Mouse (Mus musculus) heart, embryonic 16.5 days (tissue): ENCODE results near the gene N6amt1. TPM values are rescaled to one million over a fixed set of nuclear protein-coding genes. Genes with fewer than 3 reads are reported as not detected.

Experiments
- ATAC-seq: fragments of 200-750 bp; cut with Nextera tagmentation; replicated peaks from 2 replicates; pipeline ENCODE4 v1.8.0; 2017; ENCODE audit warnings: moderate number of reproducible peaks; ENCODE audit not compliant: insufficient read depth, low FRiP score; ENCODE audit errors: extremely low read depth
- H3K27ac ChIP-seq: fragments of 300-500 bp; sonication (generic); 2 replicates; pipeline ENCODE4 v1.5.1; 2014; ENCODE audit warnings: mild to moderate bottlenecking, low read length, control low read depth, moderate library complexity
- H3K27me3 ChIP-seq: fragments of 300-500 bp; sonication (generic); 2 replicates; pipeline ENCODE4 v1.6.1; 2014; ENCODE audit warnings: low read length, mixed read lengths; ENCODE audit not compliant: control insufficient read depth, insufficient read depth
- H3K36me3 ChIP-seq: fragments of 300-500 bp; sonication (generic); 2 replicates; pipeline ENCODE4 v1.6.1; 2014; ENCODE audit not compliant: control insufficient read depth, insufficient read depth
- H3K4me1 ChIP-seq: fragments of 300-500 bp; sonication (generic); 2 replicates; pipeline ENCODE4 v1.6.1; 2014; ENCODE audit warnings: low read length, mixed read lengths; ENCODE audit not compliant: control insufficient read depth, insufficient read depth
- H3K4me2 ChIP-seq: fragments of 300-500 bp; sonication (generic); 2 replicates; pipeline ENCODE4 v1.6.1; 2014; ENCODE audit warnings: low read depth, mild to moderate bottlenecking, control low read depth, low read length
- H3K4me3 ChIP-seq: fragments of 300-500 bp; sonication (generic); 2 replicates; pipeline ENCODE4 v1.5.1; 2014; ENCODE audit warnings: mild to moderate bottlenecking, control low read depth, low read length
- H3K9ac ChIP-seq: fragments of 300-500 bp; sonication (generic); 2 replicates; pipeline ENCODE4 v1.6.1; 2014; ENCODE audit warnings: low read length, control low read depth
- H3K9me3 ChIP-seq: fragments of 300-500 bp; sonication (generic); replicated peaks from 2 replicates; pipeline ENCODE4 v1.6.1; 2016; ENCODE audit warnings: low read length; ENCODE audit not compliant: control insufficient read depth
- WGBS: fragments of 180-500 bp; shearing (Covaris S2); extraction: QIAGEN DNeasy Blood & Tissue Kit; methylation state at CpG from one replicate; pipeline ENCODE4 v1.1.7; 2014; 5-methylcytosine and 5-hydroxymethylcytosine counted together
- polyA plus RNA-seq: library from polyadenylated mRNA; unstranded; fragments of >200 nt; fragmentation: Nextera tagmentation; extraction: Ambion mirVana; gene quantifications from 2 replicates; pipeline ENCODE4 v1.2.1, GENCODE M21; 2015

N6amt1 gene
- polyA plus RNA-seq, 1 experiment from 2014 or later, result 23.9 TPM

GRCm38 (mm10) chr16:87364231-87364630, 10.2 kb downstream of the N6amt1 start:
- WGBS, result 25% methylated on average over 4 of the region's 4 CpGs
- no peak overlapping the region for H3K4me3 ChIP-seq
- H3K4me1 ChIP-seq, result peaks cover 11% of the 10 kb centered on the region
- no peaks in the 10 kb centered on the region for H3K27me3 ChIP-seq
- no peaks in the 10 kb centered on the region for H3K9me3 ChIP-seq
- H3K27ac ChIP-seq, result peak overlapping the region; percentile 65
- peak; percentile 55; the same call in 1 of the 2 replicates for ATAC-seq
- no peak overlapping the region for H3K9ac ChIP-seq
- peaks cover 38% of the 10 kb centered on the region; the same call in 1 of the 2 replicates for H3K36me3 ChIP-seq
- no peak overlapping the region for H3K4me2 ChIP-seq

- H3K27me3 ChIP-seq, result no peaks in the 10 kb centered on the region
- H3K9ac ChIP-seq, result no peak overlapping the region
- 75% methylated on average over 10 of the region's 10 CpGs for WGBS
- H3K4me3 ChIP-seq, result no peak overlapping the region
- no peaks in the 10 kb centered on the region for H3K9me3 ChIP-seq
- ATAC-seq, result no peak
- peaks cover 33% of the 10 kb centered on the region; the same call in 1 of the 2 replicates for H3K36me3 ChIP-seq
- H3K4me2 ChIP-seq, result no peak overlapping the region
- H3K27ac ChIP-seq, result no peak overlapping the region
- peaks cover 11% of the 10 kb centered on the region for H3K4me1 ChIP-seq
Measured at GRCm38 (mm10) chr16:87366035-87366434, 12.1 kb downstream of the N6amt1 start.

GRCm38 (mm10) chr16:87366445-87366844, 12.5 kb downstream of the N6amt1 start:
- WGBS, result 91% methylated on average over 6 of the region's 6 CpGs
- no peak overlapping the region for H3K27ac ChIP-seq
- H3K27me3 ChIP-seq, result no peaks in the 10 kb centered on the region
- H3K9me3 ChIP-seq, result no peaks in the 10 kb centered on the region
- peaks cover 11% of the 10 kb centered on the region for H3K4me1 ChIP-seq
- H3K4me2 ChIP-seq, result no peak overlapping the region
- ATAC-seq, result no peak
- peaks cover 33% of the 10 kb centered on the region; the same call in 1 of the 2 replicates for H3K36me3 ChIP-seq
- H3K9ac ChIP-seq, result no peak overlapping the region
- H3K4me3 ChIP-seq, result no peak overlapping the region

GRCm38 (mm10) chr16:87382996-87383395, 29.0 kb downstream of the N6amt1 start:
- Histone ChIP-seq H3K4me2 (no peak overlapping the region), H3K9ac (no peak overlapping the region), H3K4me3 (no peak overlapping the region), H3K4me1 (no peaks in the 10 kb centered on the region; the same call in 1 of the 2 replicates), H3K27me3 (no peaks in the 10 kb centered on the region), H3K36me3 (peaks cover 45% of the 10 kb centered on the region), H3K27ac (no peak overlapping the region), H3K9me3 (no peaks in the 10 kb centered on the region; the same call in 1 of the 2 replicates)
- WGBS, result 46% methylated on average over 2 of the region's 2 CpGs
- no peak for ATAC-seq

GRCm38 (mm10) chr16:87384366-87384765, 30.4 kb downstream of the N6amt1 start:
- ATAC-seq, result no peak
- no peak overlapping the region for H3K27ac ChIP-seq
- peaks cover 44% of the 10 kb centered on the region for H3K36me3 ChIP-seq
- WGBS, result 90% methylated on average over 2 of the region's 2 CpGs
- H3K9me3 ChIP-seq, result no peaks in the 10 kb centered on the region; the same call in 1 of the 2 replicates
- no peak overlapping the region for H3K9ac ChIP-seq
- H3K27me3 ChIP-seq, result no peaks in the 10 kb centered on the region
- no peaks in the 10 kb centered on the region; the same call in 1 of the 2 replicates for H3K4me1 ChIP-seq
- no peak overlapping the region for H3K4me2 ChIP-seq
- no peak overlapping the region for H3K4me3 ChIP-seq

GRCm38 (mm10) chr16:87387444-87387977, 33.5 kb downstream of the N6amt1 start:
- Histone ChIP-seq H3K36me3 (peaks cover 24% of the 10 kb centered on the region), H3K27ac (no peak overlapping the region), H3K9me3 (no peaks in the 10 kb centered on the region; the same call in 1 of the 2 replicates), H3K9ac (no peak overlapping the region), H3K4me2 (no peak overlapping the region), H3K27me3 (no peaks in the 10 kb centered on the region), H3K4me1 (no peaks in the 10 kb centered on the region; the same call in 1 of the 2 replicates), H3K4me3 (no peak overlapping the region)
- WGBS, result 81% methylated on average over 3 of the region's 3 CpGs
- ATAC-seq, result no peak

GRCm38 (mm10) chr16:87393813-87394548, 40.0 kb downstream of the N6amt1 start:
- WGBS, result 38% methylated on average over 16 of the region's 16 CpGs
- ATAC-seq, result peak; percentile 83
- no peaks in the 10 kb centered on the region for H3K27me3 ChIP-seq
- no peak overlapping the region for H3K4me2 ChIP-seq
- no peak overlapping the region for H3K4me3 ChIP-seq
- H3K4me1 ChIP-seq, result no peaks in the 10 kb centered on the region; the same call in 1 of the 2 replicates
- H3K36me3 ChIP-seq, result peaks cover 31% of the 10 kb centered on the region
- no peaks in the 10 kb centered on the region for H3K9me3 ChIP-seq
- H3K9ac ChIP-seq, result no peak overlapping the region
- H3K27ac ChIP-seq, result 0 out of 2 replicates have a peak overlapping the region, but pooled peaks have one; percentile 17

- H3K27me3 ChIP-seq, result no peaks in the 10 kb centered on the region
- WGBS, result 84% methylated on average over 3 of the region's 3 CpGs
- no peak overlapping the region for H3K4me2 ChIP-seq
- H3K36me3 ChIP-seq, result peaks cover 74% of the 10 kb centered on the region
- H3K4me3 ChIP-seq, result no peak overlapping the region
- no peak for ATAC-seq
- no peaks in the 10 kb centered on the region for H3K9me3 ChIP-seq
- H3K4me1 ChIP-seq, result no peaks in the 10 kb centered on the region
- H3K27ac ChIP-seq, result no peak overlapping the region
- no peak overlapping the region for H3K9ac ChIP-seq
Measured at GRCm38 (mm10) chr16:87405001-87405400, 51.0 kb downstream of the N6amt1 start.
